Mouse (Mus musculus) cerebellum, adult 11-12 months (tissue): Measurements from ENCODE around the gene Clpsl2.
A peak's percentile ranks its signal among the peaks of the same experiment; 100 is the strongest.

Source experiments
- DNase-seq: peaks from one replicate; pipeline ENCODE4 v3.0.0; 2022

The Clpsl2 gene

DNA sequence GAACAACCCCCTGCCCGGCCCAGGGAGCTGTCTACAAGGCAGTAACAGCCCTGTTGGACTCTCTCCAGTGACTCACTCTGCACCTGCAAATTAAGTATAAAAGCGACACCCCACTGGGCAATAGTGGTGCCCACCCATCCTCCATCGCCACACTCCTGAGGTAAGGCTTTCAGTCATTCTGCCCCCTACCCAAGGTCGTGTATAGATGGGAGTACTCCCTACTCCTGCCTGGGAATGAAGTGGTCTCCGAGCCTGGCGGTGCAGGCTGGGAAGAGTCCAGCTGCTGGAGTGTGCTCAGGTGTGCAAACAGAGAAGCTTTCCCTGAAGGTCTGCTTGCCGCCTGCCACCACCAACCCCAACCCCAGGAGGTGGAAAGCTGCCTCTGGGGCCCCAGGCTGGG, 12.4 kb downstream of the Clpsl2 start:
- no peak for DNase-seq

- DNase-seq, result no peak
Measured at GRCm38 (mm10) chr17:28565181-28565580, 16.0 kb downstream of the Clpsl2 start.

- no peak for DNase-seq
Measured at GRCm38 (mm10) chr17:28567541-28567940, 18.3 kb downstream of the Clpsl2 start.

GRCm38 (mm10) chr17:28571868-28572267, 22.7 kb downstream of the Clpsl2 start:
- no peak for DNase-seq

DNA sequence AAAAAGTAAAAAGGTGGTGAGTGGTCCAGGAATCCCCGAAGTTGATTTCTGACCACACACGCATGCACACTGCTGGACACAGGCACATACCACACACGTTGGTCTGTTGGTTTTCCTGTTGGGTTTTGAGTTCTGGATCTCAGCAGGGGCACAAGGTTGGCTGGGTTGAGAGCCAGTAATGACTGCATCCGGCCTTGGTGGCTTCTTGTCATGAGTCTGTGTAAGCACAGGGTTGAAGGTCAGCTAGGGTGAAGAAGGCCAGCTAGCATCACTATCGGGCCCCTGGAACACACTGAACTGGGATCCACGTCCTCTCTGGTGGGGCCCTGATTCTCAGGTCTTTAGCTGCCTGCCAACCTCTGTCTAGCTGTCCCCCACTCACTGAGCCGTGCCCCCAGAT, 23.3 kb downstream of the Clpsl2 start:
- no peak for DNase-seq

- no peak for DNase-seq
Measured at GRCm38 (mm10) chr17:28572941-28573340, 23.7 kb downstream of the Clpsl2 start.

GRCm38 (mm10) chr17:28575244-28576125, 26.3 kb downstream of the Clpsl2 start, which contains the start of gene Lhfpl5:
Lhfpl5 (plus strand) TSS chr17:28575641.
- peak; percentile 20 for DNase-seq

GRCm38 (mm10) chr17:28580396-28580795, 31.2 kb downstream of the Clpsl2 start:
- DNase-seq, result no peak

DNA sequence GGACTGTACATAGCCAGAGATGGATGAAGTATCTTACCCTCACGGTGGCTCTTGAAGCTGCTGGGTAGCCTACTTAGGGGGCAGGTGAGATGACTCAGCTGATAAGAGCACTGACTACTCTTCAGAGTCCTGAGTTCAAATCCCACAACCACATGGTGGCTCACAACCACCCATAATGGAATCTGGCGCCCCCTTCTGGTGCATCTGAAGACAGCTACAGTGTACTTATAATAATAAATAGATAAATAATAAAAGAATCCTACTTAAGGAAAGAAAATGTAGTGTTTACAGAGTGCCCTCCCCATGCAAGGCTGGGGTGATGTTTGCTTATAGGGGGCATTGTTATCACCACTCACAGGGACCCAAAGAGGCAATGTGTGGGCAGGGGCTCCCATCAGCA, 31.8 kb downstream of the Clpsl2 start:
- DNase-seq, result no peak

DNA sequence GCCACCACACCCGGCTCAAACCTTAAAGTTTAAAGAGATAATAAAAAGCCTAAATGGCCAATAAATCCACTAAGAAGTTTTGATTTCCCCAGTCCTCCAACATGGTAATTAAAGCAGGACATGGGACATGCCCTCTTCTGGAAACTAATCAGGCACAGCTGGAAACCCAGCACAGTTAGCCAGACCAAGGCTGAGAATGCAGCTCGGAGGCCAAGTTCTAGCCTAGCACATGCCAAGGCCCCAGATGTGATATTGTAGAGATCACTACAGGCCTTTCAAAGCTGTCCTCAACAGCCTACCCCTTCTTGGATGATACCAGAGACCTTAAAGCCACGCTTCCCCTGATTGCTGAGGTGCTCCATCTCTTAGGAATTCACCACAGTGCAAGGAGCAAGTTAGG, 37.3 kb downstream of the Clpsl2 start:
- no peak for DNase-seq

DNA sequence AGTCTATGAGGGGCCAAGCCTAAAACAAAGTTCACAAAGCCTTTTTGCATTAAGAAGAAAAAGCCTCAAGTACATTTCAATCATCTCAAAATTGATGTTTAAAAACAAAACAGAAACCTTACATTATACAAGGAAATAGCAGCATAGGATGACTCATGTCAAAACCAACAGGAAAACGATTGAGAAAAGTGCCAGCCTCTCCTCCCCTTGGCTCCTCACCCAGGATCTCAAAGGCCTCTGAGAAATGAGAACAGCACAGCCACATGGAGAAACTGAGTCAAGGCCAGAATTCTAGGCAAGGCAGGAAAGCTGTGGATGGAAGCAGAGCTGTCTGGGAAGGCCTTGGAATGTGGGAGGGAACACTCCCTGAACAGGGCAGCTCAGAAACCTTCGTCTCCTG, 39.4 kb downstream of the Clpsl2 start:
- no peak for DNase-seq

GRCm38 (mm10) chr17:28590596-28590995, 41.4 kb downstream of the Clpsl2 start:
- DNase-seq, result no peak

DNA sequence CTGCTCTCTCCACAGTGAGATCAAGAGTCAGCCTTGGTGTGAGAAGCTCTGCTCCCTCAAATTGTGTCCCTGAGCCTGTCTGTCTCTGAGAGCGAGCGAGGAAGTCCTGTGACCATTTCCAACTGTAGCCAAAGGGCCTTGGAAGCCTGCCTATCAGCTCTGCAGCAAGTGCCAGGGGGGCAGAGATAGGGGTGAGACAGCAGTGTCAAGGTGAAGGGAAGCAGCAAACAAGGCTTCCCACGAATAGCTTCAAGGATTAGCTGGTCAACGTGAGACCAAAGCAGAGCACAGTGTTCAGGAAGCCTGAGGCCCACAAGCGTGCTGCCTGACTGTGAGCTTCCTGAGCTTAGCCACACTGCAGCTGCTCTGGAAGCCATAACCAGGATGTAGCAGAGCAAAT, 42.3 kb downstream of the Clpsl2 start:
- no peak for DNase-seq

DNA sequence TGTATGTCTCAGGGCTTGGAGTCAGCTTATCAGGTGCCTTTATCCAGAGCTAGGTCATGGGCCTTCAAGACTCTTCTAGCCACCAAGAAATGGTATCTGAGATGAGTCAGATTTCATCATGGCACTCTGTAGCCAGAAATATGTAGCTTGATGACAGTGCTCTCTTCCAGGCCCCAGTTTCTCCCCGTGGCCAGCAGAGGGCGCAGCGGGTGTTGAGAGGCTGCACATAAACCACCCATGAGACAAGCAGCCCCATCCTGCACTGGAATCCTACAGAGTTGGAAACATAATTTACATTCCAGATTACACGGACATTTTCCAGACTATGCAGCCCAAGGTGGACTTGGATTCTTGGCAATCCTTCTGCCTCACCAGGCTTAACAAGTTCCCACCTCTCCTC, 43.8 kb downstream of the Clpsl2 start:
- DNase-seq, result peak; percentile 51

DNA sequence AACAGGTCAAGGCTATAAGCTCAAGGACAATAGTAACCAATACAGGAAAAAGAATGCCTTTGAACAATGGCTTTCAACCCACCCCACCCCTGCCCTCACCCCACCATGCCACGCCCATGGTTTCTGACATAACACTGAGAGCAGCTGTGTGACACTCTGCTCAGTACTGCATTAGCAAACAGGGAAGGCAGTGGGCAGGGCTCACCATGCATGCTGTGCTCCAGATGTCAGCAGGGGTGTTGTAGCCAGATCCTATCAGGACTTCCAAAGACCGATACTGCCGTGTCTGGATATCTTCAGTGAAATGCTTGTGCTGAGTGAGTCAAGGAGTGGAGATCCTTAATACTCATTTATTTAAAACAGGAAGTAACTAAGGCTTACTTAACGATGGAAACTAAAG, 44.8 kb downstream of the Clpsl2 start:
- no peak for DNase-seq

GRCm38 (mm10) chr17:28600780-28601179, 51.6 kb downstream of the Clpsl2 start:
- DNase-seq, result no peak

GRCm38 (mm10) chr17:28601557-28602250, 52.5 kb downstream of the Clpsl2 start:
- no peak for DNase-seq
